Mouse (Mus musculus) spleen, postnatal 36 days (tissue): ENCODE measurements around the gene Chst1.

Experiments
- DNase-seq, 2 experiments: peaks; one replicate each; pipeline ENCODE4 v3.0.0; 2022; ENCODE audit warnings: low spot score in 2 of 2, mixed read lengths in 1 of 2

The Chst1 gene

GRCm38 (mm10) chr2:92608810-92609581 lies 9.5 kb downstream of the Chst1 start:
- DNase-seq = peak in 1 of 2 experiments; percentile 9

- DNase-seq = no peak
These were observed 10.3 kb downstream of the Chst1 start for GRCm38 (mm10) chr2:92609704-92610379.

- no peak for DNase-seq
These were observed 14.1 kb downstream of the Chst1 start for GRCm38 (mm10) chr2:92613645-92614044.

GRCm38 (mm10) chr2:92614106-92614505 lies 14.6 kb downstream of the Chst1 start:
- DNase-seq = no peak

- DNase-seq = no peak
These were observed 17.7 kb downstream of the Chst1 start for GRCm38 (mm10) chr2:92617077-92617756.

GRCm38 (mm10) chr2:92618016-92618415 lies 18.5 kb downstream of the Chst1 start:
- DNase-seq = no peak

GRCm38 (mm10) chr2:92627633-92628032 lies 28.1 kb downstream of the Chst1 start:
- no peak for DNase-seq

GRCm38 (mm10) chr2:92630799-92631198 lies 31.3 kb downstream of the Chst1 start:
- DNase-seq = no peak

- DNase-seq = no peak
These were observed 32.5 kb downstream of the Chst1 start for GRCm38 (mm10) chr2:92632027-92632426.

GRCm38 (mm10) chr2:92640555-92640954 lies 41.0 kb downstream of the Chst1 start:
- no peak for DNase-seq

- DNase-seq = no peak
These were observed 46.0 kb downstream of the Chst1 start for GRCm38 (mm10) chr2:92645282-92646037.

GRCm38 (mm10) chr2:92649154-92649801 lies 49.8 kb downstream of the Chst1 start:
- peak; percentile 17 to 18 for DNase-seq

GRCm38 (mm10) chr2:92650428-92650827 lies 50.9 kb downstream of the Chst1 start:
- no peak for DNase-seq

- DNase-seq = no peak
These were observed 51.8 kb downstream of the Chst1 start for GRCm38 (mm10) chr2:92651294-92651816.

- DNase-seq = no peak
These were observed 57.7 kb downstream of the Chst1 start for GRCm38 (mm10) chr2:92657189-92657588.

GRCm38 (mm10) chr2:92658293-92659150 lies 59.0 kb downstream of the Chst1 start:
- no peak for DNase-seq

- DNase-seq = no peak
These were observed 60.1 kb downstream of the Chst1 start for GRCm38 (mm10) chr2:92659491-92660035.

GRCm38 (mm10) chr2:92662534-92663068 lies 63.1 kb downstream of the Chst1 start:
- DNase-seq = no peak
